Mouse (Mus musculus): ENCODE results near the gene Fam19a5. TPM values are rescaled to one million over a fixed set of nuclear protein-coding genes. Genes with fewer than 3 reads are reported as not detected.
A peak's percentile ranks its signal among the peaks of the same experiment; 100 is the strongest.

Gene Fam19a5
- polyA plus RNA-seq, 1 experiment from 2014 or later = 30.1 TPM

DNA sequence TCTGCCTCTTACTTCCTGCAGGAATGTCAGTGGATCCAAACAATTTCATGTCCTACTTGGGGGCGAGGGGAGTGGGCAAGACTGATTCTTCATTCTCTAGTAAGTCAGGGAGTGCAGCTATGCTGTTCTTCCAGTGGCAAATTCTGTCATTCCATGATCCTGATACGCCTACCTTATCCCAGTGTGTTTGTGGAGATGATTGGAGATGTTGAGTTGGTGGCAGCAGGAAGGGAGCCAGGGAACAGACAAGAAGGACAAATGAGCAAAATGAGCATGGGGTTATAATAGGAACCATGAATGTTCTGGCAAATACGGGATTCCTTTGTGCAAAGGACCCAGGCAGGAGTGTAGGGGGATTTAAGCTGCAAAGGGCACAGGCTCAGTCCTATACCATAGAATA, 159.2 kb downstream of the Fam19a5 start:
- Histone ChIP-seq H3K9ac (replicated peaks) (no peak overlapping the region), H3K9me3 (replicated peaks) (0 out of 2 replicates have a peak, but pooled peaks cover 4% of the 10 kb centered on the region), H3K4me1 (peaks cover 11% of the 10 kb centered on the region), H3K36me3 (peaks cover 8% of the 10 kb centered on the region; the same call in 1 of the 2 replicates), H3K4me3 (replicated peaks) (no peak overlapping the region), H3K27me3 (replicated peaks) (no peaks in the 10 kb centered on the region), H3K27ac (replicated peaks) (no peak overlapping the region), H3K4me2 (no peak overlapping the region)
- 94% methylated on average over 3 of the region's 3 CpGs for WGBS
- ATAC-seq (ENCODE audit: low FRiP score) = no peak

DNA sequence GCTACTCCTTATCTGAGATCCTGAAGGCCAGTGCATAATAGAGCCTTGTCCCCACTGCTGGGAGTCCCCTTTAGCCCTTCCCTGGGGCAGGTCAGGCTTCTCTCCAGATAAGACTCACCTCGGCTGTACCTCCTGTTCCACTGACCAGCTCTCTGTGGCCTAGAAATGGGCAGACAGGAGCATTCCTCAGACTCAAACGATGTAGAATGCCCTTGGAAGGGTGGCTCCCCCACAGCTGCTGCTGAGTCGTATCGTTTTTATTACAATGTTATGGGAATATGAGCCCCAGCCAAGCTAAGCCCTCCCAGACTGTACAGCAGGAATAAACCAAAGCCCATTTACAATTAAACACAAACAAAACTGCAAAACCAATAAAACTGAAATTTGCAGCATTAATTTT, 167.7 kb downstream of the Fam19a5 start:
- peaks cover 38% of the 10 kb centered on the region for H3K4me1 ChIP-seq
- H3K9ac ChIP-seq (replicated peaks) = no peak overlapping the region

GRCm38 (mm10) chr15:87712221-87712620, 168.1 kb downstream of the Fam19a5 start:
- ATAC-seq (ENCODE audit: low FRiP score) = peak; percentile 24; the same call in 1 of the 2 replicates
- Histone ChIP-seq H3K4me3 (replicated peaks) (no peak overlapping the region), H3K4me2 (peak overlapping the region; percentile 9; the same call in 1 of the 2 replicates), H3K9ac (replicated peaks) (no peak overlapping the region), H3K27ac (replicated peaks) (peak overlapping the region; percentile 79), H3K36me3 (no peaks in the 10 kb centered on the region), H3K9me3 (replicated peaks) (no peaks in the 10 kb centered on the region), H3K4me1 (peaks cover 41% of the 10 kb centered on the region), H3K27me3 (replicated peaks) (no peaks in the 10 kb centered on the region)
- 44% methylated on average over 8 of the region's 8 CpGs for WGBS

More for the DNA sequence above, 167.7 kb downstream of the Fam19a5 start:
- peak; percentile 32; the same call in 1 of the 2 replicates for ATAC-seq (ENCODE audit: low FRiP score)
- peak overlapping the region; percentile 79 for H3K27ac ChIP-seq (replicated peaks)
- peak overlapping the region; percentile 9 for H3K4me2 ChIP-seq
- H3K4me3 ChIP-seq (replicated peaks) = no peak overlapping the region
- no peaks in the 10 kb centered on the region for H3K36me3 ChIP-seq
- H3K9me3 ChIP-seq (replicated peaks) = no peaks in the 10 kb centered on the region
- no peaks in the 10 kb centered on the region for H3K27me3 ChIP-seq (replicated peaks)
- WGBS = 29% methylated on average over 4 of the region's 4 CpGs

DNA sequence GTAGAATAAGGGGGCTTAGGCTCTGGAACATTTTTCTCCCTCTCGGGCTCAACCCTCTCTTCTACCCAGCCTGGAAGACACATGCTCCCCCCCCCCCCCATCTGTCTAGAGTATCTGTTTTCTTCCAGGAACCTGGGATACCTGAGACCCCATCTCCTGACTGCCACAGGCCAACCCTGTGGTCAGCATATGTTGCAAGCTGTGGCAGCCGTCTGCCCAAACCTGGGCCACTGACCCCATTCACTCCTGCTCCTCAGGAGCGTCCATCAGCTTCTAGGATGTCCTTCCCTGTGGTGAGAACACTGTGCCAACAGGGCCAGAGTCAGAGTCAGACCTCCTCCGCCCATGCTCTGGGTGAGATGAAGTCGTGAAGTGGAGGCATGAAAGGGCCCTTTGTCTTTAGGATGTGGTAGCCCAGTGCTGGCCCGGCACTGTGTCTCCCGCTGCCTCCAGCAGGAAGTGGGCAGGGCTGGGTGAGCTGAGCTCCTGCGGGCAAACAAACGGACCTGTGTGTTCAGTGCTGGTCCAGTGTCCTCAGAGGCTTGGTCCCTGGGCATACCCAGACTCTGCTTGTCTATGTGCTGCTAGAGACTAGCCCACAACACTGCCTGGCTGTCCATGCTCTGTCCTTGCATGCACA, 171.1 kb downstream of the Fam19a5 start:
- Histone ChIP-seq H3K4me3 (replicated peaks) (no peak overlapping the region), H3K27ac (replicated peaks) (peak overlapping the region; percentile 38), H3K9me3 (replicated peaks) (no peaks in the 10 kb centered on the region), H3K4me2 (no peak overlapping the region), H3K36me3 (no peaks in the 10 kb centered on the region), H3K4me1 (peaks cover 45% of the 10 kb centered on the region), H3K27me3 (replicated peaks) (no peaks in the 10 kb centered on the region), H3K9ac (replicated peaks) (no peak overlapping the region)
- 57% methylated on average over 9 of the region's 9 CpGs for WGBS
- peak; percentile 72 for ATAC-seq (ENCODE audit: low FRiP score)

DNA sequence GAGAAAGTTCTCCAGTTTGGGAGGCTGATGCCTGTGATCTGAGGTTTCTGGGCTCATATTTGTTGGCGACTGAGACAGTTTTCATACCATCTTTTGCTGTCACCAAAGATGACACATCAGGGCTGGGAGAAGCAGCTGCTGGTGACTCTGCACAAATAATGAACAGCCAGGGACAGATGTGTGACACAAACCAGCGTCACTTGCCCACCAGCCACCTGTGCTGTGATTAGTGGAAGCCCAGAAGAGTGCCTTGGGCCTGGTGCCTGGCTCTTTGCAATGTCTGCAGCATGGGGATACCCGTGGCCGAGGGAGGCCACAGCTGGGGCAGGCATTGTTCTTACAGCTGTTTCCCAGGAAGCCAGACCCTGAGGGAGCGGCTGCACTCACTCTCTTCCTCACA, 173.0 kb downstream of the Fam19a5 start:
- Histone ChIP-seq H3K36me3 (no peaks in the 10 kb centered on the region), H3K4me2 (no peak overlapping the region)

GRCm38 (mm10) chr15:87723455-87723986, 179.4 kb downstream of the Fam19a5 start:
- 71% methylated on average over 5 of the region's 5 CpGs for WGBS
- no peaks in the 10 kb centered on the region for H3K27me3 ChIP-seq (replicated peaks)
- H3K36me3 ChIP-seq = no peaks in the 10 kb centered on the region; the same call in 1 of the 2 replicates
- no peak overlapping the region for H3K4me3 ChIP-seq (replicated peaks)
- no peaks in the 10 kb centered on the region for H3K9me3 ChIP-seq (replicated peaks)
- H3K9ac ChIP-seq (replicated peaks) = no peak overlapping the region
- no peak for ATAC-seq (ENCODE audit: low FRiP score)
- H3K4me1 ChIP-seq = peaks cover 28% of the 10 kb centered on the region
- H3K4me2 ChIP-seq = no peak overlapping the region
- H3K27ac ChIP-seq (replicated peaks) = no peak overlapping the region

More for the DNA sequence above, 173.0 kb downstream of the Fam19a5 start:
- 49% methylated on average over 5 of the region's 5 CpGs for whole genome bisulfite sequencing
- Histone ChIP-seq H3K27me3 (replicated peaks) (no peaks in the 10 kb centered on the region), H3K9ac (replicated peaks) (no peak overlapping the region), H3K9me3 (replicated peaks) (no peaks in the 10 kb centered on the region), H3K4me1 (peaks cover 35% of the 10 kb centered on the region), H3K27ac (replicated peaks) (no peak overlapping the region), H3K4me3 (replicated peaks) (no peak overlapping the region)
- ATAC-seq (ENCODE audit: low FRiP score) = no peak

DNA sequence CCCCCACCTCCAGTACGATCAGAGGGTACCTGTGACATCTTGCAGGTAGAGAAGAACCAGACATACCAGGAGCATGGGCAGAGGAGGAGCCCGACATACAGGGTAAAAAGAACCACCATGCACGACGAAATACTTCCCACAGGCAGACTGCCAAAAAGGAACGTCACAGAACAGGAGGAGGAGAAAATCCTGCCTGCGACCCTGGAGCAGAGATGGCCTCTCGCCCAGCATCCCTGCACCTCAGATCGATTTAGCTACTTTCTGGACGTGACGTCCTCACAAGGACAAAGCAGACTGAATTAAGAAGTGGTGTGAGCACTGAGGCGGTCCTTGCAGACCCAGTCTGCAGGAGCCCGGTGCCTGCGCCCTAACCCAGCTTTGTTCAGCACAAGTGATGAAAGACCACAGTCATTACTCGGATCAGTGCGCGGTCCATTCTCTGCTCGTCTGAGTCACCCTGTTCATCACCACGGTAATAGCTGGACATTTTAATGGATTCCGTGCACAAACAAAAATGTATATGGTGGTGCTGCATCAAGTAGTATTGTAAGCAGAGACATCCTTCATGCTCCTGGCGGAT, 182.6 kb downstream of the Fam19a5 start:
- Histone ChIP-seq H3K4me1 (peaks cover 28% of the 10 kb centered on the region), H3K4me2 (no peak overlapping the region; the same call in 1 of the 2 replicates), H3K27me3 (replicated peaks) (no peaks in the 10 kb centered on the region), H3K36me3 (no peaks in the 10 kb centered on the region; the same call in 1 of the 2 replicates), H3K9ac (replicated peaks) (no peak overlapping the region), H3K9me3 (replicated peaks) (no peaks in the 10 kb centered on the region), H3K4me3 (replicated peaks) (no peak overlapping the region), H3K27ac (replicated peaks) (peak overlapping the region; percentile 33; the same call in 1 of the 2 replicates)
- ATAC-seq (ENCODE audit: low FRiP score) = peak; percentile 63
- 39% methylated on average over 20 of the region's 20 CpGs for WGBS

- no peaks in the 10 kb centered on the region for H3K27me3 ChIP-seq (replicated peaks)
- WGBS = over 99% methylated on average over 4 of the region's 4 CpGs
- no peak overlapping the region for H3K9ac ChIP-seq (replicated peaks)
- H3K4me3 ChIP-seq (replicated peaks) = no peak overlapping the region
- no peaks in the 10 kb centered on the region for H3K9me3 ChIP-seq (replicated peaks)
- no peak overlapping the region for H3K4me2 ChIP-seq
- H3K4me1 ChIP-seq = no peaks in the 10 kb centered on the region
- ATAC-seq (ENCODE audit: low FRiP score) = no peak
- no peak overlapping the region for H3K27ac ChIP-seq (replicated peaks)
- H3K36me3 ChIP-seq = no peaks in the 10 kb centered on the region
Measured at GRCm38 (mm10) chr15:87736345-87736744, 192.2 kb downstream of the Fam19a5 start.

DNA sequence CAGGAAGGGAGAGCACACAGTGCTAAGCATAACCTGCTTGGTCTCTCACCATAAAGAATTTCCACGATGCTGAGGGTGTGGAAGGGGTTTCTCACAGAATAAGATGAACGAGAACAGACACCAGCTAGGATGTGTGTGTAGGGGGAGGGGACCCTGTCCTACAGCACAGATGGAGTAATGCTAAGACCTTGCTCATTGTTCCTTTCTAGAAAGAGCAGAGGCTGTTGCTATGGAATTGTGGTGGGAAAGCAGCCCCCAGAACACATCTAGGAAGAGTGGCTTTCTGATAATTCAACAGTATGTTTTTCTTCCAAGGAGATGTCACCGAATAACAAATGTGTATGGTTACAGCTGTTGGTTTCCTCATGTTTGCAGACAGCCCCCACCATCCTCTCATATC, 211.4 kb downstream of the Fam19a5 start:
- H3K27ac ChIP-seq (replicated peaks) = peak overlapping the region; percentile 10; the same call in 1 of the 2 replicates
- H3K27me3 ChIP-seq (replicated peaks) = no peaks in the 10 kb centered on the region
- no peak overlapping the region for H3K9ac ChIP-seq (replicated peaks)
- H3K4me3 ChIP-seq (replicated peaks) = no peak overlapping the region
- no peaks in the 10 kb centered on the region for H3K9me3 ChIP-seq (replicated peaks)
- peaks cover 9% of the 10 kb centered on the region; the same call in 1 of the 2 replicates for H3K4me1 ChIP-seq
- peaks cover 11% of the 10 kb centered on the region; the same call in 1 of the 2 replicates for H3K36me3 ChIP-seq
- WGBS = 76% methylated on average over 3 of the region's 3 CpGs
- H3K4me2 ChIP-seq = no peak overlapping the region
- ATAC-seq (ENCODE audit: low FRiP score) = no peak

- no peak for ATAC-seq (ENCODE audit: low FRiP score)
- H3K27ac ChIP-seq (replicated peaks) = no peak overlapping the region
- 91% methylated on average over 3 of the region's 3 CpGs for WGBS
Measured at GRCm38 (mm10) chr15:87765876-87766275, 221.8 kb downstream of the Fam19a5 start.

DNA sequence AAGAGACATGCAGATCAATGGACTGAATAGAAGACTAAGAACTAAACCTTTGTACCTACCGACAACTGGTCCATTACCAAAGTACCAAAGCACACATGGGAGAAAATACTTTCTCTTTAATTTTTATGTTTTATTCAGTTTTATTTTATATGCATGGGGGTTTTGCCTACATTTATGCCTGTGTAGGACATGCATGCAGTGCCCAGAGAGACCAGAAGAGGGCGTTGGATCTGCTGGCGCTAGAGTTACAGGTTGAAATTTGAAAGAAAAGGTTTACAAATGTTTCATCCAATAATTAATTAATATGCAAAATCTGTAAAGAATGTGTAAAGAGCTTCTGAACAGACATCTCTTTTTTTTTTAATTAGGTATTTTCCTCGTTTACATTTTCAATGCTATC, 229.9 kb downstream of the Fam19a5 start:
- no peak overlapping the region for H3K27ac ChIP-seq (replicated peaks)
- H3K4me1 ChIP-seq = no peaks in the 10 kb centered on the region
- no peaks in the 10 kb centered on the region for H3K9me3 ChIP-seq (replicated peaks)
- H3K4me2 ChIP-seq = no peak overlapping the region
- no peak overlapping the region for H3K4me3 ChIP-seq (replicated peaks)
- H3K9ac ChIP-seq (replicated peaks) = no peak overlapping the region
- H3K27me3 ChIP-seq (replicated peaks) = no peaks in the 10 kb centered on the region
- WGBS = 66% methylated on average over 4 of the region's 4 CpGs
- no peak for ATAC-seq (ENCODE audit: low FRiP score)
- H3K36me3 ChIP-seq = no peaks in the 10 kb centered on the region

More at GRCm38 (mm10) chr15:87765876-87766275, 221.8 kb downstream of the Fam19a5 start:
- Histone ChIP-seq H3K9me3 (replicated peaks) (no peaks in the 10 kb centered on the region), H3K36me3 (no peaks in the 10 kb centered on the region), H3K4me3 (replicated peaks) (no peak overlapping the region), H3K4me2 (no peak overlapping the region), H3K4me1 (no peaks in the 10 kb centered on the region), H3K27me3 (replicated peaks) (no peaks in the 10 kb centered on the region), H3K9ac (replicated peaks) (no peak overlapping the region)

DNA sequence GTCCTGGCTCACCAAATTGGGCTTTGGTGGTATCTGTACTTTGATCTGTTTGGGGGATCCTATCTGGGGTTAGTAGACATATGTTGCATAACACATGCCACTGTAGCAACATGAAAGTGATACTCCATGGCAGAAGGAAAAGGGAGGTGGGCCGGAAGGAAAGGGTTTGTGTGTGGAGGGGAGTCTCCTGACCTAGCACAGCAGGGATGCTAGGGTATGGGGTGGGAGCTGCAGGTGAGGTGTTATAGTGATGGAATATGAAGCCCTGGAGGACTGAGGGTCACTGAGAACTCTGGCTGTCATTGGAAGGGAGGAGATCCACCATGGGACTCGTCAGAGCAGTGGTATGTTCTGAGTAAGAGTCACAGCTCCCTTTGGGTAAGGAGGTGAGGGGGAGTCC, 239.2 kb downstream of the Fam19a5 start:
- WGBS = 90% methylated on average over 2 of the region's 2 CpGs
- no peak for ATAC-seq (ENCODE audit: low FRiP score)
- no peak overlapping the region for H3K27ac ChIP-seq (replicated peaks)
- H3K27me3 ChIP-seq (replicated peaks) = no peaks in the 10 kb centered on the region
- no peaks in the 10 kb centered on the region for H3K4me1 ChIP-seq
- no peak overlapping the region for H3K4me2 ChIP-seq
- H3K36me3 ChIP-seq = no peaks in the 10 kb centered on the region
- H3K9me3 ChIP-seq (replicated peaks) = no peaks in the 10 kb centered on the region
- no peak overlapping the region for H3K9ac ChIP-seq (replicated peaks)
- no peak overlapping the region for H3K4me3 ChIP-seq (replicated peaks)

Data from neural tube, embryonic 15.5 days (tissue).